Mouse (Mus musculus): ENCODE results near the gene Kl.

- no peak for TF ChIP-seq CTCF (IDR thresholded peaks at IDR 0.05; ENCODE audit: low read depth)
- TF ChIP-seq EP300 (IDR thresholded peaks at IDR 0.05; ENCODE audit: low read depth), result no peak
Measured at GRCm38 (mm10) chr5:151022939-151023338, 70.5 kb downstream of the Kl start.

Measured in liver, embryonic 14.5 days (tissue).